Mouse (Mus musculus) large intestine, adult 2 months (tissue): ENCODE measurements at regions not wholly inside any gene's neighbourhood (a gene's known extent, or its start where the extent isn't known, plus 50 kb on each side); places are given as distances from the start of the nearest gene placed in this dataset.

Source experiments
- DNase-seq: peaks from one replicate; pipeline ENCODE4 v3.0.0-alpha.2; 2012; ENCODE audit warnings: low read depth, low spot score
- WGBS: fragments of 180-500 bp; shearing (Covaris S2); methylation state at CpG from one replicate; pipeline ENCODE4 v1.1.7; 2018; 5-methylcytosine and 5-hydroxymethylcytosine counted together

GRCm38 (mm10) chr1:184542321-184543115, 189.9 kb downstream of the Hlx start:
- no peak for DNase-seq
- WGBS = 76% methylated on average over 11 of the region's 11 CpGs

- 54% methylated on average over 7 of the region's 7 CpGs for WGBS
- DNase-seq = no peak
These were observed 192.6 kb downstream of the Hlx start for GRCm38 (mm10) chr1:184539818-184540217.

- no peak for DNase-seq
- 66% methylated on average over 11 of the region's 11 CpGs for WGBS
These were observed 195.9 kb downstream of the Hlx start for GRCm38 (mm10) chr1:184536311-184537200.

- no peak for DNase-seq
- WGBS = 87% methylated on average over 3 of the region's 3 CpGs
These were observed 196.7 kb downstream of the Hlx start for GRCm38 (mm10) chr1:184535691-184536090.

GRCm38 (mm10) chr1:184534511-184534910, 197.9 kb downstream of the Hlx start:
- no peak for DNase-seq
- 76% methylated on average over 4 of the region's 4 CpGs for WGBS

GRCm38 (mm10) chr1:184533870-184534269, 198.5 kb downstream of the Hlx start:
- no peak for DNase-seq
- WGBS = 68% methylated on average over 5 of the region's 5 CpGs

GRCm38 (mm10) chr1:184532488-184533055, 199.8 kb downstream of the Hlx start:
- whole genome bisulfite sequencing = 52% methylated on average over 8 of the region's 8 CpGs
- DNase-seq = no peak

GRCm38 (mm10) chr1:184530606-184531320, 201.7 kb downstream of the Hlx start:
- WGBS = 54% methylated on average over 3 of the region's 3 CpGs
- DNase-seq = no peak

- 91% methylated on average over 4 of the region's 4 CpGs for WGBS
- DNase-seq = no peak
These were observed 206.7 kb downstream of the Hlx start for GRCm38 (mm10) chr1:184525740-184526139.

- 77% methylated on average over 5 of the region's 5 CpGs for WGBS
- no peak for DNase-seq
These were observed 212.9 kb downstream of the Hlx start for GRCm38 (mm10) chr1:184519551-184519950.

GRCm38 (mm10) chr1:184504663-184505062, 227.8 kb downstream of the Hlx start:
- 78% methylated on average over 4 of the region's 4 CpGs for WGBS
- DNase-seq = no peak

- DNase-seq = no peak
- 70% methylated on average over 4 of the region's 4 CpGs for WGBS
These were observed 228.5 kb downstream of the Hlx start for GRCm38 (mm10) chr1:184503827-184504355.

GRCm38 (mm10) chr1:184500702-184501101, 231.7 kb downstream of the Hlx start:
- WGBS = 66% methylated on average over 5 of the region's 5 CpGs
- no peak for DNase-seq

- 71% methylated on average over 11 of the region's 11 CpGs for WGBS
- no peak for DNase-seq
These were observed 233.4 kb downstream of the Hlx start for GRCm38 (mm10) chr1:184498909-184499525.

GRCm38 (mm10) chr1:184497007-184497406, 235.4 kb downstream of the Hlx start:
- WGBS = 18% methylated on average over 1 of the region's 1 CpGs

GRCm38 (mm10) chr1:184493811-184494210, 238.6 kb downstream of the Hlx start:
- WGBS = 77% methylated on average over 8 of the region's 8 CpGs
- no peak for DNase-seq

More at GRCm38 (mm10) chr1:184497007-184497406, 235.4 kb downstream of the Hlx start:
- no peak for DNase-seq

- 94% methylated on average over 3 of the region's 3 CpGs for WGBS
- DNase-seq = no peak
These were observed 240.3 kb downstream of the Hlx start for GRCm38 (mm10) chr1:184492115-184492514.

GRCm38 (mm10) chr1:184491252-184491651, 241.2 kb downstream of the Hlx start:
- no peak for DNase-seq
- 65% methylated on average over 4 of the region's 4 CpGs for WGBS

GRCm38 (mm10) chr1:184487409-184487808, 245.0 kb downstream of the Hlx start:
- WGBS = 52% methylated on average over 6 of the region's 6 CpGs
- DNase-seq = no peak
